Mouse (Mus musculus): ENCODE measurements at regions not wholly inside any gene's neighbourhood (a gene's known extent, or its start where the extent isn't known, plus 50 kb on each side); places are given as distances from the start of the nearest gene placed in this dataset.

DNA sequence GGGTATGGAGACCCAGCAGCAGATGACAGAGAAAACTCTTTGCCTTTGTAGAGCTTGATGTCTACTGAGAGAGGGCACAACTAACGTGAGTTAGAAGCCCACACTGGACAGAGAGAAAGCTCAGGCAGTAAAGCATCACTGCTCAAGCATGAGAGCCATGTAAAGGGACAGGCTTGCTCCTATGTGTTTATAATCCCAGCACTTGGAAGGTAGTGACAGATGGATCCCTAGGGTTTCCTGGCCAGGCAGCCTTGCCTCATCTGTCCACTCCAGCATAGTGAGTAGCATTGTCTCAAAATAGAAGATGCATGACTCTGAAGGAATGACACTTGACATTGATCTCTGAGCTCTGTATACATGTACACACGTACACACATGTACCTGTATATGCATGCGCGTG, 55.9 kb upstream of the Cnksr3 start:
- DNase-seq = peak; percentile 67

GRCm38 (mm10) chr10:7267106-7267505, 55.1 kb upstream of the Cnksr3 start:
- DNase-seq = peak; percentile 39

DNA sequence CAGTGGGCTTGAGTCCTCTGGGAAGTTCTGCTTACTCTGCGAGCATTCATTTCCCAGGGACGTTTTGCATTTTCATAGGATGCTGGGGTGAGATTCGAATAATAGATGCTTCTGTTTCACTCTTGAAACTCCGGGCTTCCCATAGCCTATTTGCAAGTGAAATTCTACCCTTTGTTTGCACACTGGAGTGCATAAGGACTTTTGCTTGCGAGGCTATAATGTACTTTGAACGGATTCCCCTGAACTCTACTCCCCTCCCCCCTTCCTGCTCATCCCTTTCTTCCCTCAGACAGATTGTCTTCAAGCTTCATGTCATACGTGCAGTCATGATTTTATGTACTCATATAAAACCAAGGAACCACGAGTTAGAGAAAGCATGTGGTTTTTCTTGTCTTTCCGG, 53.4 kb upstream of the Cnksr3 start:
- DNase-seq = peak; percentile 50

- peak; percentile 51 for DNase-seq
Observed at GRCm38 (mm10) chr10:7264721-7265120, 52.7 kb upstream of the Cnksr3 start.
